Mouse (Mus musculus): ENCODE measurements around the gene Sirpa. TPM values are rescaled to one million over a fixed set of nuclear protein-coding genes. Genes with fewer than 3 reads are reported as not detected.
A peak's percentile ranks its signal among the peaks of the same experiment; 100 is the strongest.

Gene Sirpa
- polyA plus RNA-seq, 1 experiment from 2014 or later: 26.9 TPM

DNA sequence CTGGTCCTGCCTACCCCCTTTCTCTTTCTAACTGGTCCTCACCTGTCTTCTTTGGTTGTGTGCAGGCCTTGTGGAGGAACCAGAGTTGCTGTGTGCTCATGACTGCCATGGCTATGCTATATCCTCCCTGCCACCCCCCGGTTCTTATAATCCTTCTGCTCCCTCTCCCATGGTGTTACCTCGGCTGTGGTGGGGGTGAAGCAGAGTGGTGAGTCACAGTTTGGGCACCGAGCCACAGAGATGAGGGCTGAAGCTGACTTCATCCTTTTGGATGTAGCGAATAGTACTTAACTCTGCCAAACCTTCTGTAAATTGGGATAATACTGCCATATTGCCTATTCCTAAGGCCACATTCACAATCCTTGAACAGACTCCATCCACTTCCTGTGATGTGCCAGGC, 12.0 kb upstream of the Sirpa start:
- TF ChIP-seq EP300 (IDR thresholded peaks at IDR 0.05; ENCODE audit: low read depth) (no peak), CTCF (IDR thresholded peaks at IDR 0.05; ENCODE audit: low read depth) (no peak)
- Histone ChIP-seq H3K27me3 (ENCODE audit: insufficient read depth, low read length) (no peaks in the 10 kb centered on the region), H3K9ac (replicated peaks) (no peak overlapping the region), H3K36me3 (replicated peaks; ENCODE audit: insufficient read depth, low read length) (no peaks in the 10 kb centered on the region), H3K27ac (ENCODE audit: low read depth) (no peak overlapping the region), H3K4me1 (ENCODE audit: insufficient read depth) (no peaks in the 10 kb centered on the region), H3K4me3 (ENCODE audit: low read depth, low read length) (no peak overlapping the region), H3K9me3 (ENCODE audit: low read length) (no peaks in the 10 kb centered on the region), H3K4me2 (ENCODE audit: low read depth, low read length) (no peak overlapping the region)
- 66% methylated on average over 4 of the region's 4 CpGs for WGBS (ENCODE audit: insufficient replicate concordance)
- ATAC-seq: no peak
- DNase-seq: no peak

DNA sequence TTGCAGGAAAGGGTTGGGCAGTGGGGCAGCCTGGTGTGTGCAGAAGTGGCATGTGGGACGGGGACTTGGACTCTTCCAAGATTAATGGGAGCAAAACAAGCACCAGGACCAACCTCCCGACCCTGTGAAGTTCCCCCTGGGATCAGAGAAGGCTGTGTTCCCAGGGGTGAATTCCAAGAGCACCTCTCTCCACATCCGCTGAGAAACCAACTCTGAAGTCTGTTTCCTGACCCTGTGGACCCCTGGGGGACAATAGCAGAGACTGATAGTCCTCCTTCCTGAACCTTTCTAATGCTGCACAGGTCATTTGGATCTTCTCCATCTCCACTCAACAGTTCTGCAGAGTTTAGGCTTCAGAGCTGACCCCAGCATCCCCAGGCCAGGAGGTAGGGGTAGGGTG, 10.8 kb upstream of the Sirpa start:
- no peaks in the 10 kb centered on the region for H3K36me3 ChIP-seq (replicated peaks; ENCODE audit: insufficient read depth, low read length)
- H3K27ac ChIP-seq (ENCODE audit: low read depth): no peak overlapping the region
- ATAC-seq (peak; percentile 30), DNase-seq (no peak)
- H3K27me3 ChIP-seq (ENCODE audit: insufficient read depth, low read length): no peaks in the 10 kb centered on the region
- H3K9ac ChIP-seq (replicated peaks): no peak overlapping the region
- WGBS (ENCODE audit: insufficient replicate concordance): 41% methylated on average over 3 of the region's 3 CpGs
- no peaks in the 10 kb centered on the region for H3K9me3 ChIP-seq (ENCODE audit: low read length)
- H3K4me1 ChIP-seq (ENCODE audit: insufficient read depth): no peaks in the 10 kb centered on the region
- no peak overlapping the region for H3K4me3 ChIP-seq (ENCODE audit: low read depth, low read length)
- no peak overlapping the region for H3K4me2 ChIP-seq (ENCODE audit: low read depth, low read length)
- TF ChIP-seq EP300 (IDR thresholded peaks at IDR 0.05; ENCODE audit: low read depth) (no peak), CTCF (IDR thresholded peaks at IDR 0.05; ENCODE audit: low read depth) (no peak)

DNA sequence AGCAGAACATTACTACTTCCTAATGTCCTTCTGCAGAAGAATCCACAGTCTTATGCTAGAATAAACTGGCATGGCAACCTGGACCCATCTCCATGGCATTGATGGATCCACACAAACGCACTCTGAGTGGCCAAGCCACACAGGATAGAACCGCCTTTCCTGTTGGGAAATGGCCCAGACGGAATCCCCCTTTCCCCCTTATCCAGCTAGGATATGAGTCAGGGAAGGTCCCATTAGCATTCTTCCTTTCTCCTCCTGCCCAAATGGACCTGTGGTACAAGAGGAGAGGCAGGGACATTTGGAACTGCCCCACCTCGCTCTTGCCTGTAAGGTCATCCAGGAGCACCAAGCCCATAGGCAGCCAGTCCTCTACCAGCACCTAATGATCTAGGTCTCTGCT, 10.4 kb upstream of the Sirpa start:
- Histone ChIP-seq H3K36me3 (replicated peaks; ENCODE audit: insufficient read depth, low read length) (no peaks in the 10 kb centered on the region), H3K4me2 (ENCODE audit: low read depth, low read length) (no peak overlapping the region), H3K4me3 (ENCODE audit: low read depth, low read length) (no peak overlapping the region), H3K9me3 (ENCODE audit: low read length) (no peaks in the 10 kb centered on the region), H3K27me3 (ENCODE audit: insufficient read depth, low read length) (no peaks in the 10 kb centered on the region), H3K27ac (ENCODE audit: low read depth) (no peak overlapping the region), H3K4me1 (ENCODE audit: insufficient read depth) (no peaks in the 10 kb centered on the region), H3K9ac (replicated peaks) (no peak overlapping the region)
- TF ChIP-seq CTCF (IDR thresholded peaks at IDR 0.05; ENCODE audit: low read depth) (no peak), EP300 (IDR thresholded peaks at IDR 0.05; ENCODE audit: low read depth) (no peak)
- ATAC-seq (peak; percentile 43), DNase-seq (no peak)
- 69% methylated on average over 4 of the region's 4 CpGs for WGBS (ENCODE audit: insufficient replicate concordance)

DNA sequence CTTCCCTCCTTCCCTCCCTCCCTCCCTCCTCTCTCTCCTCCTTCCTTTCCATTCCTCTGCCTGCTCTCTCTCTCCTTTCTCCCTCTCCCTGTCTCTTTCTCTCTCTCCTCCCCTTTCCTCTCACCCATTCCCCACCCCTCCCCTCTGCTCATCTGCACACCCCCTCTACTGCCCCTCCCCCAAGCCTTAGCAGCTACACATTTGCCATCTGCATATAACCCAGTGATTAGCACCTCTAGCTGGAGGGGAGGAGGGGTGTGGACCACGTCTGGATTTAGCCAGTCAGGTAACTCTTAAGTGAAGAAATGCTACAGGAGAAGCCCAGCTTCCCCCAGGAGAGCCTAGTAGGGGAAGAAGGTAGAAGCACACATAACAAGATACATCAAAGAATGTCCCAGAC, 7.7 kb upstream of the Sirpa start:
- Histone ChIP-seq H3K4me1 (ENCODE audit: insufficient read depth) (no peaks in the 10 kb centered on the region), H3K4me2 (ENCODE audit: low read depth, low read length) (no peak overlapping the region), H3K4me3 (ENCODE audit: low read depth, low read length) (no peak overlapping the region), H3K9ac (replicated peaks) (no peak overlapping the region), H3K36me3 (replicated peaks; ENCODE audit: insufficient read depth, low read length) (no peaks in the 10 kb centered on the region), H3K27me3 (ENCODE audit: insufficient read depth, low read length) (no peaks in the 10 kb centered on the region), H3K27ac (ENCODE audit: low read depth) (no peak overlapping the region), H3K9me3 (ENCODE audit: low read length) (no peaks in the 10 kb centered on the region)
- ATAC-seq (no peak), DNase-seq (no peak)
- WGBS (ENCODE audit: insufficient replicate concordance): 29% methylated on average over 1 of the region's 1 CpGs
- TF ChIP-seq EP300 (IDR thresholded peaks at IDR 0.05; ENCODE audit: low read depth) (no peak), CTCF (IDR thresholded peaks at IDR 0.05; ENCODE audit: low read depth) (no peak)

DNA sequence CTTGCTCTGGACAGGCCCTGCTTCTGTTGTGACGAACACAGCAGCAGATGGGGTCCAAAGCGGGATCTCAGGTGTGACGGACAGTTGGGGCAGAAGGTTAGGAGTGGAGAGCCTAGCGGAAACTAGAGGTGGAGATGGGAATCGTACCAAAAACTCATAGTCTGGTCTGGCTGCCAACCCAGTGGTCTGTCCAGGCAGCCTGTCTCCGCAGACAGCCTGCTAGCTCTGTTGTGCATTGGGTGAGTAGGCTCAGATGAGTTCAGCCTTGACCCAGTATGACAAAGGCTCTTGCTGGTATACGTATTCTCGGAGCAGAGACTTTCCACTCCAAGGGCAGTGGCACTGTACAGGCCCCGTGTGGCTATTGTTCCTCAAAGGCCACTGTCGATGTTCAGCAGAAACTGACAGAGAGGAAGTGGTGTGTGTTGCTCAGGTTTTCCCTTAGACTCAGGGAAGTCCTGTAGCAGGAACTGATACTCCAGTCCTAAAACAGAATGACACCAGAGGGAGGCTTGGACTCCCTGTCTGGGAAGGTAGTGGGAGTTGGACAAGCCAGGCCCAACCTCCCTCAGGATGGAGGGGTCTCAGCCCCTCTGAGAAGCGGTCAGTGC, 6.6 kb upstream of the Sirpa start:
- TF ChIP-seq CTCF (IDR thresholded peaks at IDR 0.05; ENCODE audit: low read depth) (no peak), EP300 (IDR thresholded peaks at IDR 0.05; ENCODE audit: low read depth) (no peak)
- Histone ChIP-seq H3K4me3 (ENCODE audit: low read depth, low read length) (no peak overlapping the region), H3K9me3 (ENCODE audit: low read length) (no peaks in the 10 kb centered on the region), H3K9ac (replicated peaks) (no peak overlapping the region), H3K4me1 (ENCODE audit: insufficient read depth) (no peaks in the 10 kb centered on the region; the same call in 1 of the 2 replicates), H3K27me3 (ENCODE audit: insufficient read depth, low read length) (no peaks in the 10 kb centered on the region), H3K27ac (ENCODE audit: low read depth) (peak overlapping the region; percentile 58), H3K4me2 (ENCODE audit: low read depth, low read length) (no peak overlapping the region), H3K36me3 (replicated peaks; ENCODE audit: insufficient read depth, low read length) (no peaks in the 10 kb centered on the region)
- no peak for DNase-seq
- peak; percentile 43 for ATAC-seq
- 61% methylated on average over 11 of the region's 11 CpGs for WGBS (ENCODE audit: insufficient replicate concordance)

DNA sequence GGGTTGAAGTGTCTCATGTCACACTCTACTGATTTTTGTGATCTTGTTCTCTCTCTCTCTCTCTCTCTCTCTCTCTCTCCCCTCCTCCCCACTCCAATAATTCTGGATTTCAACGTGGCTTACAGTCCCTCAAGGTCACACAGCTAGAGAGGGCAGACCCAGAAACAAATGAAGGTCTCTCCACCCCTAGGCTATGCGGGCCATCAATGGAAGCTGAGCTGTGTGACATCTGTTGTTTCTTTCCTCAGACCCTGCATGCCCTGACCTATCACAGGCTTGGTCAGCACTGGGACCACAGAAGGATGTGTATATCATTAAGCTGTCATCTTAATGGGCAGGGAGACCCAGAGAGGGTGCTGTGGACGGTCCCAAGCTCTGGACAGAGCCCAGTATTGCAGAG, 5.4 kb upstream of the Sirpa start:
- no peak for DNase-seq
- WGBS (ENCODE audit: insufficient replicate concordance): 65% methylated on average over 3 of the region's 3 CpGs
- no peaks in the 10 kb centered on the region for H3K9me3 ChIP-seq (ENCODE audit: low read length)

More for the DNA sequence above, 5.4 kb upstream of the Sirpa start:
- no peak overlapping the region for H3K9ac ChIP-seq (replicated peaks)
- H3K4me1 ChIP-seq (ENCODE audit: insufficient read depth): peaks cover 6% of the 10 kb centered on the region; the same call in 1 of the 2 replicates
- no peaks in the 10 kb centered on the region for H3K36me3 ChIP-seq (replicated peaks; ENCODE audit: insufficient read depth, low read length)
- no peak overlapping the region for H3K4me2 ChIP-seq (ENCODE audit: low read depth, low read length)
- H3K27me3 ChIP-seq (ENCODE audit: insufficient read depth, low read length): no peaks in the 10 kb centered on the region
- no peak for TF ChIP-seq EP300 (IDR thresholded peaks at IDR 0.05; ENCODE audit: low read depth)
- no peak overlapping the region for H3K27ac ChIP-seq (ENCODE audit: low read depth)
- no peak for ATAC-seq
- H3K4me3 ChIP-seq (ENCODE audit: low read depth, low read length): no peak overlapping the region

Measured in liver, postnatal 0 days (tissue).